Mouse (Mus musculus) layer of hippocampus, postnatal 25 days (tissue): ENCODE measurements around the gene Yipf1. TPM values are rescaled to one million over a fixed set of nuclear protein-coding genes. Genes with fewer than 3 reads are reported as not detected.
"Not testable (repeated sequence)": the region's sequence is repeated elsewhere in the genome, so short reads cannot be mapped to it uniquely, and the experiment has no call there.

Experiments used
- DNase-seq, 2 experiments: peaks; one replicate each; pipeline ENCODE4 v3.0.0; 2022; ENCODE audit warnings: mixed read lengths in 2 of 2, low spot score in 1 of 2; ENCODE audit errors: extremely low spot score in 1 of 2
- total RNA-seq, 2 experiments: library from RNA; stranded (reverse); gene quantifications; 2 replicates each; pipeline ENCODE4 v1.2.3; 2021

Yipf1 gene
- total RNA-seq, 2 experiments from 2014 or later, result 52.4 to 55.0 TPM

- DNase-seq, result no peak
Observed at GRCm38 (mm10) chr4:107321041-107321440, 6.9 kb downstream of the Yipf1 start.

DNA sequence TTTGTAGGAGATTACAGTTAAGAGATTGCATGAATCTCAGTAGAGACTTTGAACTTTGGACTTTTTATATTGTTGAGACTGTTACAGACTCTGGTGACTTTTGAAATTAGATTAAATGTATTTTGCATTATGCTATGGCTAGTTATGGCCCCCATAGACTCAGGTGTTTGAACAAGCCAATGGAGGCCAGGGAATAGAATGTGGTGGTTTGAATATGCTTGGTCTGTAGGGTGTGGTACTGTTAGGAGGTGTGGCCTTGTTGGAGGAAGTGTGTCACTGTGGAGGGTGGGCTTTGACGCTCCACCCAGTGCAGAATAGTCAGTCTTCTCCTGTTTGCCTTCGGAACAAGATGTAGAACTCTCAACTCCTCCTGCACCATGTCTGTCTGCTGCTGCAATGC, 8.9 kb downstream of the Yipf1 start:
- no peak for DNase-seq

DNA sequence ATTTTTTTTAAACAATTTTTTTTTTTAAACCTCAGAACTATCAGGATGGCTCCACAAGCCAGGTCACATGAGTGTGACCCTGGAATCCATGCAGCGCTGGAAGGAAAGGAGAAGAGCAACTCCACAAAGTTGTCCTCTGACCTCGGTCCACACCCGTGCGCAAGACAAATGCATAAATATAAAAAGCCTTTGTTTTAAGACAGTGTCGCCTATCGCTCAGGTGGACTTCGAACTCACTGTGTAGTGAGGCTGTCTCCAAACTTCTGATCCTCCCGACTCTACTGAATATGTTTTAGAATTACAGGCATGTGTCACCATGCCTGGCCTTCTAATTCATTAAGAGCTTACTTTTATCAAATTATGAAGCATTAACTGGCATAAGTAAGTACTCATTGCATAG, 14.4 kb downstream of the Yipf1 start:
- DNase-seq, result no peak

DNA sequence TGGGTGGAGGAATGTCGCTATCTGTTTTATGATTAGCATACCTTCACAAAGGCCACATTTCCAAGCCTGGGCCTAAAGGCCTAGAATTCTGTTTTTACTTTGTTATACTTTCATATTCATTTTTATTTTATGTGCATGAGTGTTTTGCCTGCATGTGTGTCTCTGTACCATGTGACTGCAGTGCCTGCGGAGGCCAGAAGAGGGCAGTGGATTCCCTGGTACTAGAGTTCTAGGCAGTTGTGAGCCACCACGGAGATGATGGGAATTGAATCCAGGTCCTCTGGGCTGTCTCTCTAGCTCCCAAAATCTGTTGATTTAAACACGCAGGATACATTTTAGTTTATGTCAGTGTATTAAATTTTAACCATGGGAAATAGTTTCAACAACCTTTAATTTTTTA, 19.4 kb downstream of the Yipf1 start:
- no peak for DNase-seq

DNA sequence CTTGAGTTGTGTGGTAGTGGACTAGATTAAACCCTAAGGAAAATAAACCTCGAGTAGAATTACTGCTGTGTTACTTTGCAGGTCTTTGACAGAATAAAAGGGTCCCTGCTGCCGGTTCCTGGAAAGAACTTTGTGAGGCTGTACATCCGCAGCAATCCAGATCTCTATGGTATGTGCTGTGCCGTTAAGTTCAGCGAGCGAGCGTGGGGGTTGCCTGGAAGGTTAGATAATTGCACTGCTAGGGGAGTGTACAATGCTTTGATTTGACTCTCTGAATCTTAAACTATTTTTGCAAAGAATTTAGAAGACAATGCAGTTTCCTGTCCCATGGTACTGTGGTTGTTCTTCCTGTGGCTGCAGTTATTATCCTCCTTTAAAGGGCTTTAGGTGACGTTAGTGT, 22.2 kb downstream of the Yipf1 start:
- no peak for DNase-seq

GRCm38 (mm10) chr4:107337455-107337854, 23.3 kb downstream of the Yipf1 start:
- DNase-seq, result no peak

- DNase-seq, result no peak
Observed at GRCm38 (mm10) chr4:107341354-107341753, 27.2 kb downstream of the Yipf1 start.

GRCm38 (mm10) chr4:107344612-107345011, 30.4 kb downstream of the Yipf1 start:
- DNase-seq, result no peak

- no peak for DNase-seq
Observed at GRCm38 (mm10) chr4:107347221-107347620, 33.1 kb downstream of the Yipf1 start.

DNA sequence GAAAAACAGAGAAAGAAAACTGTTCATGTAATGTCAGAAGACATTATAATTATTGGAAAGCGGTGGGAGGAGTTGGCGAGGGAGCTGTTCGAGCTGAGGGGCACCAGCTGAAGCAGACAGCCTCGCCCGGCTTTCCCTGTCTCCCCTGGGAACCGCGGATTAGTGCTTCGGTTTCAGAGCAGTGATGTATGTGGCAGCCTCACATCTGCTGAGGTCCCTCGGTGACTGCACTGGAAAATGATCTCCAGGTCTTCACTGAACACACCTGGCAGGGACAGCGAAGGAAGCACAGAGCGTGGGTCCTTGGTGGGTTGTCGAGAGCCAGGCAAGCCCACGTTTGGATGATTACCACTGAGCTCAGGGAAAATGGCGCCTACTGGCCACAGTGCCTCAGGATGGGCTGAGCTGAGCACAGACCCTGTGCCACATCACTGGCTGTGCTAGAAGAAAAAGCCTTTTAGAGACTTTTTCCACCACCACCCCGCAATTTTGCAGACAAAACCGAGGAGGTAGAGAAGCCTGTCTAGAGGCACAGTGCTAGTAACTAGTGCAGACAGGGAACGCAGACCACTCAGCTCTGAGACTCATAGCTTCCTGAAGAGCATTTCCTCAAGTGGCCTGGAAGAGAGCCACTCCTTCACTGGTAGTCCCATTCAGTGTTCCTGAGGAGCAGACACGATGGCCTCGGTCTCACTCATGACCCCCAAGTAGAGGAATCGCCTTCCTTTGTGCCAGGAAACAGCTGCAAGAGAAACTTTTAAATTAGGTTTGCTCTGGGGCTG, 34.6 kb downstream of the Yipf1 start:
- no peak for DNase-seq

GRCm38 (mm10) chr4:107349311-107350008, 35.3 kb downstream of the Yipf1 start:
- DNase-seq, result peak in 1 of 2 experiments; percentile 23

GRCm38 (mm10) chr4:107351368-107351767, 37.2 kb downstream of the Yipf1 start:
- no peak for DNase-seq

DNA sequence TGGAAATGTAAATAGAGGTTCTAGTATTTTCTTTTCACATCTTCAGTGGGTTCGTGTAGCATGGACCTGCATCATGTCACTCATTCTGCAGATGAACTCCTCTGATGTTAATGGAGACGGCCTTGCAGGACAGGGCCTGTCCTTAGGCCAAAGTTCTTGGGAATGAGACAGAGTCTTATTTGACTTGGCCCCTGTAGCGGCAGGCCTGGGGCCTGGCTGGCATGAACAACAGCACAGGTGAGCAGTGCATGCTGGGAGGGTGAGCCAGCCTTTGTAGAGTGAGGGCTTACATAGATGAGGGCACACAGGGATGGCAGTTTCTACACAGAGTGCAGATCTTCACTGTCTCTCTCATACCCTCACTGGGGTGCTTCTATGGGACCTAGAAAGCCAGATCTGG, 39.4 kb downstream of the Yipf1 start:
- no peak for DNase-seq

- DNase-seq, result no peak
Observed at GRCm38 (mm10) chr4:107354126-107354525, 40.0 kb downstream of the Yipf1 start.

DNA sequence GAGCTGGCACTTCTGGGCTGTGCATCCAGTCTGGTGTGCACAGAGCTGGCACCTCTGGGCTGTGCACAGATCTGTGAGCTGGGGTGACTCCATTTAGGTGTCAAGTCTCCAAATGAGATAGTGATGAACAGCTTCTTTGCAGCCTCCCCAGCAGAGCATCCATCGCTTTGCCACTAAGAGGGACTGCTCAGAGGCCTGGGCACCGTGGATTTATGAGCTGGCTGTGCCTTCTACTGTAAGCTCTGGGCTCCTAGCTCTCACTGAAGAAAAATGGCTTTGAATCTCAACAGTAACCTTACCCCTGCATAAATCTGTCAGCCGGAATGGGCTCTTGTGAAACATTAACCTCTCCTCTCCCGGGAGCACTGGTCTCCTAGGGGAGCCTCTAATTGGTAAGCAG, 40.4 kb downstream of the Yipf1 start:
- no peak for DNase-seq

- DNase-seq, result not testable (repeated sequence)
Observed at GRCm38 (mm10) chr4:107357172-107357571, 43.0 kb downstream of the Yipf1 start.

GRCm38 (mm10) chr4:107358460-107358859, 44.3 kb downstream of the Yipf1 start:
- peak in 1 of 2 experiments; percentile 20 for DNase-seq

- DNase-seq, result no peak
Observed at GRCm38 (mm10) chr4:107360457-107361145, 46.4 kb downstream of the Yipf1 start.

- no peak for DNase-seq
Observed at GRCm38 (mm10) chr4:107362755-107363154, 48.6 kb downstream of the Yipf1 start.

GRCm38 (mm10) chr4:107363573-107363972, 49.4 kb downstream of the Yipf1 start:
- no peak for DNase-seq

GRCm38 (mm10) chr4:107364190-107364639, 50.1 kb downstream of the Yipf1 start:
- no peak for DNase-seq
